Mouse (Mus musculus): ENCODE results near the gene Cables2.

GRCm38 (mm10) chr2:180275836-180276235, 2.5 kb upstream of the Cables2 start:
- TF ChIP-seq POLR2A (IDR thresholded peaks at IDR 0.05; ENCODE audit: borderline replicate concordance, low read depth, low read length) (no peak), CTCF (IDR thresholded peaks at IDR 0.05; ENCODE audit: low read depth, low read length) (peak; percentile 84)
